Mouse (Mus musculus): Measurements from ENCODE around the gene Dbf4. TPM values are rescaled to one million over a fixed set of nuclear protein-coding genes. Genes with fewer than 3 reads are reported as not detected.
A peak's percentile ranks its signal among the peaks of the same experiment; 100 is the strongest.

Dbf4 gene
- polyA plus RNA-seq (2012; rRNA removed) (29.5 and 38.7 TPM in 2 replicates), polyA plus RNA-seq (2014; fragmentation: Nextera tagmentation; extraction: Ambion mirVana) (39.1 and 39.4 TPM in 2 replicates)

- ATAC-seq (ENCODE audit: low FRiP score, low read depth) = peak; percentile 97
- peaks cover 6% of the 10 kb centered on the region; the same call in 1 of the 2 replicates for H3K4me1 ChIP-seq (ENCODE audit: control insufficient read depth, insufficient read depth, low read length)
- H3K4me3 ChIP-seq (replicated peaks; ENCODE audit: low read length) = peak within 1 kb of the TSS; percentile 84
- H3K4me2 ChIP-seq (replicated peaks; ENCODE audit: low read depth, low read length, severe bottlenecking) = peak within 1 kb of the TSS; percentile 64
- TF ChIP-seq POLR2A (IDR thresholded peaks at IDR 0.05; ENCODE audit: borderline replicate concordance, extremely low read depth, insufficient read depth, insufficient read length) = 0 out of 2 replicates have a peak, but pooled peaks have one; percentile 39
- no peaks in the 10 kb centered on the region for H3K27me3 ChIP-seq (ENCODE audit: control insufficient read depth, insufficient read depth, low read length)
- peak; percentile 93 for DNase-seq (ENCODE audit: low spot score)
- H3K9ac ChIP-seq (ENCODE audit: low read depth, low read length, severe bottlenecking) = peak within 1 kb of the TSS; percentile 80
- H3K27ac ChIP-seq (replicated peaks; ENCODE audit: low read depth, low read length) = peak within 1 kb of the TSS; percentile 67
- WGBS = 0% methylated on average over 50 of the region's 93 CpGs
- peaks cover 18% of the 10 kb centered on the region for H3K36me3 ChIP-seq (ENCODE audit: control insufficient read depth, insufficient read depth, low read length)
- no peaks in the 10 kb centered on the region for H3K9me3 ChIP-seq (ENCODE audit: control insufficient read depth, low read length)
These were observed at the start of gene Dbf4, which contains the start of gene Slc25a40 for GRCm38 (mm10) chr5:8422157-8422931. Dbf4 (minus strand) TSS chr5:8422716. Slc25a40 (plus strand) TSS chr5:8422850.

- Histone ChIP-seq H3K9me3 (ENCODE audit: control insufficient read depth, low read length) (no peaks in the 10 kb centered on the region), H3K4me2 (replicated peaks; ENCODE audit: low read depth, low read length, severe bottlenecking) (no peak overlapping the region), H3K4me1 (ENCODE audit: control insufficient read depth, insufficient read depth, low read length) (no peaks in the 10 kb centered on the region), H3K9ac (ENCODE audit: low read depth, low read length, severe bottlenecking) (no peak overlapping the region), H3K4me3 (replicated peaks; ENCODE audit: low read length) (no peak overlapping the region), H3K27me3 (ENCODE audit: control insufficient read depth, insufficient read depth, low read length) (no peaks in the 10 kb centered on the region), H3K36me3 (ENCODE audit: control insufficient read depth, insufficient read depth, low read length) (peaks cover 9% of the 10 kb centered on the region), H3K27ac (replicated peaks; ENCODE audit: low read depth, low read length) (no peak overlapping the region)
- DNase-seq (ENCODE audit: low spot score) (no peak), ATAC-seq (ENCODE audit: low FRiP score, low read depth) (no peak)
- 86% methylated on average over 5 of the region's 5 CpGs for WGBS
- no peak for TF ChIP-seq POLR2A (IDR thresholded peaks at IDR 0.05; ENCODE audit: borderline replicate concordance, extremely low read depth, insufficient read depth, insufficient read length)
These were observed 34.0 kb upstream of the Dbf4 start for GRCm38 (mm10) chr5:8456561-8456960.

GRCm38 (mm10) chr5:8455565-8455964 is 33.0 kb upstream of the Dbf4 start:
- Histone ChIP-seq H3K27ac (replicated peaks; ENCODE audit: low read depth, low read length) (no peak overlapping the region), H3K9me3 (ENCODE audit: control insufficient read depth, low read length) (no peaks in the 10 kb centered on the region), H3K4me2 (replicated peaks; ENCODE audit: low read depth, low read length, severe bottlenecking) (no peak overlapping the region), H3K9ac (ENCODE audit: low read depth, low read length, severe bottlenecking) (no peak overlapping the region), H3K4me1 (ENCODE audit: control insufficient read depth, insufficient read depth, low read length) (no peaks in the 10 kb centered on the region), H3K4me3 (replicated peaks; ENCODE audit: low read length) (no peak overlapping the region), H3K27me3 (ENCODE audit: control insufficient read depth, insufficient read depth, low read length) (no peaks in the 10 kb centered on the region), H3K36me3 (ENCODE audit: control insufficient read depth, insufficient read depth, low read length) (peaks cover 9% of the 10 kb centered on the region)
- DNase-seq (ENCODE audit: low spot score) (no peak), ATAC-seq (ENCODE audit: low FRiP score, low read depth) (no peak)
- no peak for TF ChIP-seq POLR2A (IDR thresholded peaks at IDR 0.05; ENCODE audit: borderline replicate concordance, extremely low read depth, insufficient read depth, insufficient read length)

GRCm38 (mm10) chr5:8439095-8439494 is 16.6 kb upstream of the Dbf4 start:
- Histone ChIP-seq H3K27me3 (ENCODE audit: control insufficient read depth, insufficient read depth, low read length) (no peaks in the 10 kb centered on the region), H3K36me3 (ENCODE audit: control insufficient read depth, insufficient read depth, low read length) (peaks cover 12% of the 10 kb centered on the region; the same call in 1 of the 2 replicates), H3K9me3 (ENCODE audit: control insufficient read depth, low read length) (no peaks in the 10 kb centered on the region), H3K4me2 (replicated peaks; ENCODE audit: low read depth, low read length, severe bottlenecking) (no peak overlapping the region), H3K27ac (replicated peaks; ENCODE audit: low read depth, low read length) (no peak overlapping the region), H3K9ac (ENCODE audit: low read depth, low read length, severe bottlenecking) (no peak overlapping the region), H3K4me1 (ENCODE audit: control insufficient read depth, insufficient read depth, low read length) (no peaks in the 10 kb centered on the region), H3K4me3 (replicated peaks; ENCODE audit: low read length) (no peak overlapping the region)
- ATAC-seq (ENCODE audit: low FRiP score, low read depth) (no peak), DNase-seq (ENCODE audit: low spot score) (no peak)
- TF ChIP-seq POLR2A (IDR thresholded peaks at IDR 0.05; ENCODE audit: borderline replicate concordance, extremely low read depth, insufficient read depth, insufficient read length) = no peak
- 82% methylated on average over 2 of the region's 2 CpGs for WGBS

GRCm38 (mm10) chr5:8437481-8438156 is 15.1 kb upstream of the Dbf4 start:
- no peaks in the 10 kb centered on the region for H3K4me1 ChIP-seq (ENCODE audit: control insufficient read depth, insufficient read depth, low read length)
- H3K27me3 ChIP-seq (ENCODE audit: control insufficient read depth, insufficient read depth, low read length) = no peaks in the 10 kb centered on the region
- H3K4me2 ChIP-seq (replicated peaks; ENCODE audit: low read depth, low read length, severe bottlenecking) = no peak overlapping the region
- H3K9ac ChIP-seq (ENCODE audit: low read depth, low read length, severe bottlenecking) = no peak overlapping the region
- peaks cover 12% of the 10 kb centered on the region; the same call in 1 of the 2 replicates for H3K36me3 ChIP-seq (ENCODE audit: control insufficient read depth, insufficient read depth, low read length)
- H3K4me3 ChIP-seq (replicated peaks; ENCODE audit: low read length) = no peak overlapping the region
- no peak for TF ChIP-seq POLR2A (IDR thresholded peaks at IDR 0.05; ENCODE audit: borderline replicate concordance, extremely low read depth, insufficient read depth, insufficient read length)
- DNase-seq (ENCODE audit: low spot score) (no peak), ATAC-seq (ENCODE audit: low FRiP score, low read depth) (no peak)
- 92% methylated on average over 5 of the region's 5 CpGs for WGBS
- H3K27ac ChIP-seq (replicated peaks; ENCODE audit: low read depth, low read length) = no peak overlapping the region
- H3K9me3 ChIP-seq (ENCODE audit: control insufficient read depth, low read length) = no peaks in the 10 kb centered on the region

All from limb, embryonic 14.5 days (tissue).